Mouse (Mus musculus): Measurements from ENCODE around the gene Calm4. TPM values are rescaled to one million over a fixed set of nuclear protein-coding genes. Genes with fewer than 3 reads are reported as not detected.
"Not testable (repeated sequence)": the region's sequence is repeated elsewhere in the genome, so short reads cannot be mapped to it uniquely, and the experiment has no call there.

Calm4 gene
- 0.35 and 0.38 TPM in 2 replicates for polyA plus RNA-seq (2012; rRNA removed)

DNA sequence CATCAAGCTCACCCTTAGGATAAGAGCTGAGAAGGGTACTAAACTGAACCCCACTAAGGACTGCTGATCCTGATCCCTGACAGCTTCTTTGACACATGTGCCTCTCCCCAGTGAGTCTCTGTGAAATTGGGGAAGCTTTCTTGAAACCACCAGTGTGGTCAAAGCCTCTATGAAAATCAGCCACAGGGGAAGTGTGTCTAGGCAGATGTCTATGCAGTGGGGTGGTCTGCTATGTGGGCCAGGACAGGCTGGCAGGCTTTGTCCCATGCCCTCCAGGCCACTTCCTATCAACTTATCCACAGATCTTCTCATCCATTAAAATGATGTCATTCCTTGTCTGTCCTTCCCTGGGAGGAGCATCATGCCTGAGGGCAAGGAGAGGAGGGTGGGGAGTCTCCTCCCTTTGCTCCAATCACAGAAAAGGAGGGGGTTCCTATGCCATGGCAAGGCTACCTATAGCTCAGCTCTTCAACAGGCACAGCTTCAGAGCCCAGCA is at the start of gene Calm4:
Gene Calm4 (plus strand): TSS at position 446 of the 496 bp plus-strand sequence.
- not testable (repeated sequence) for H3K4me3 ChIP-seq (ENCODE audit: control insufficient read depth, low read depth, low read length); H3K4me1 ChIP-seq (ENCODE audit: control insufficient read depth, insufficient read depth, low read length); H3K27ac ChIP-seq (ENCODE audit: control insufficient read depth, insufficient read depth, low read depth, low read length); H3K36me3 ChIP-seq (ENCODE audit: control insufficient read depth, insufficient read depth, low read length); H3K27me3 ChIP-seq (ENCODE audit: control insufficient read depth, insufficient read depth, low read length)

DNA sequence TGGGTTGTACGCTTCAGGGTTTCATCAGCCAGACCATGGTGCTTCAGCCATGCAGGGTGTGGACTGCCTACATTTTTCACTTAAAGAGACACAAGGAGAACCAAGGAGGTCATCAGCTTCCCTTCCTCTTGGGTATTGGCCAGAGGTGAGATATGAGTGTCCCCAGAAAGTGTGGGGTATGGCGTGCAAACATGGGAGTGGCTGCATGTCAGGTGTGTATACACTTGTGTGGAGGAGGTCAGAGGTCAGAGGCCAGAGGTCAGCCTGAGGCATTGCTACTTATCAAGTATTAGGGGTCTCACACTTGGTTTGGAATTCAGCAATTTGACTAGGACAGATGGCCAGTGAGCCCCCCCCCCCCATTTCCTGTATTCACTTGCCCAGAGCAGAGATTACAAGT is 49.0 kb upstream of the Calm4 start:
- Histone ChIP-seq H3K4me1 (ENCODE audit: control insufficient read depth, insufficient read depth, low read length) (no peaks in the 10 kb centered on the region), H3K36me3 (ENCODE audit: control insufficient read depth, insufficient read depth, low read length) (no peaks in the 10 kb centered on the region), H3K27me3 (ENCODE audit: control insufficient read depth, insufficient read depth, low read length) (no peaks in the 10 kb centered on the region), H3K4me3 (ENCODE audit: control insufficient read depth, low read depth, low read length) (no peak overlapping the region), H3K27ac (ENCODE audit: control insufficient read depth, insufficient read depth, low read depth, low read length) (no peak overlapping the region)
- TF ChIP-seq CTCF (IDR thresholded peaks at IDR 0.05; ENCODE audit: control insufficient read depth, insufficient read depth, insufficient replicate concordance, low read depth, low read length) (no peak), POLR2A (IDR thresholded peaks at IDR 0.05; ENCODE audit: control insufficient read depth, low read depth, low read length) (no peak)

DNA sequence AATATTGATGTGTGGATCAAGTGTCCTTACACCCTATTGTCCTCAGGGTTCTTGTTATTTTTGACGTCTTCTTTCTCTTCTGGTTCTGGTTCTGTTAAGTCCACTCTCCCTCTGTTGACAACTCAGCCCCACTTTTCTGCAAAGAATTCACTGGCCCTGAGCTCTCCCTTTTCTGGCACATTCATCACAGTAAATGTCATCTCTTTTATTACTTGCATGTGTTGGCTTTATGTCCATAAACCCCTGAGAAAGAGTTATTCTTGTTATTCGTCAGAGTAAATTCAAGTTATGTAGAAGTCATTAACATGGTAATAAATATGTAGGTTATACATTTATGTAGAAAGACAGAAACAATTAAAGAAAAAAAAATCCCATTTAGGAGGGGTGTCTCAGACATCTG is 48.0 kb upstream of the Calm4 start:
- no peaks in the 10 kb centered on the region for H3K4me1 ChIP-seq (ENCODE audit: control insufficient read depth, insufficient read depth, low read length)
- no peak overlapping the region for H3K27ac ChIP-seq (ENCODE audit: control insufficient read depth, insufficient read depth, low read depth, low read length)
- TF ChIP-seq CTCF (IDR thresholded peaks at IDR 0.05; ENCODE audit: control insufficient read depth, insufficient read depth, insufficient replicate concordance, low read depth, low read length) (no peak), POLR2A (IDR thresholded peaks at IDR 0.05; ENCODE audit: control insufficient read depth, low read depth, low read length) (no peak)
- no peaks in the 10 kb centered on the region for H3K36me3 ChIP-seq (ENCODE audit: control insufficient read depth, insufficient read depth, low read length)
- no peak overlapping the region for H3K4me3 ChIP-seq (ENCODE audit: control insufficient read depth, low read depth, low read length)
- H3K27me3 ChIP-seq (ENCODE audit: control insufficient read depth, insufficient read depth, low read length), result no peaks in the 10 kb centered on the region

DNA sequence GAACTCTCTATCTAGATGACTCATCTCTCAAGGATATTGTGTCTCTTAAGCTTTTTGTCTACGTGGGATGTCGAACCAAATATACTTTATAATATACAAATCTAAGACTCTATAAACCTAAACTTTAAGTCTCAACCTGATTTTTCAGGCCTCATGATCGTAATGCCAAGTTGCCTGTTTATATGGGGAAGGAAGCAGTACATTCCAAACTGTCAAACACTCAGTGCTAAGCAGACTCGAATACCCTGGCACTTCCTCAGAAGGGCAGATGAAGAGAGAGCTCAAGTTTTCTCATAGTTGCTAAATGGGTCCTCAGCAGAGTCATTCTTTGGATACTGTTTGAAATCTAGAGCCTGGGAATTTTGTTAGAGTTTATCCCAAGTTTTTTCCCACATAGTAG is 40.9 kb upstream of the Calm4 start:
- Histone ChIP-seq H3K4me1 (ENCODE audit: control insufficient read depth, insufficient read depth, low read length) (no peaks in the 10 kb centered on the region), H3K4me3 (ENCODE audit: control insufficient read depth, low read depth, low read length) (no peak overlapping the region), H3K36me3 (ENCODE audit: control insufficient read depth, insufficient read depth, low read length) (no peaks in the 10 kb centered on the region), H3K27ac (ENCODE audit: control insufficient read depth, insufficient read depth, low read depth, low read length) (no peak overlapping the region), H3K27me3 (ENCODE audit: control insufficient read depth, insufficient read depth, low read length) (no peaks in the 10 kb centered on the region)
- no peak for TF ChIP-seq POLR2A (IDR thresholded peaks at IDR 0.05; ENCODE audit: control insufficient read depth, low read depth, low read length)
- no peak for TF ChIP-seq CTCF (IDR thresholded peaks at IDR 0.05; ENCODE audit: control insufficient read depth, insufficient read depth, insufficient replicate concordance, low read depth, low read length)

DNA sequence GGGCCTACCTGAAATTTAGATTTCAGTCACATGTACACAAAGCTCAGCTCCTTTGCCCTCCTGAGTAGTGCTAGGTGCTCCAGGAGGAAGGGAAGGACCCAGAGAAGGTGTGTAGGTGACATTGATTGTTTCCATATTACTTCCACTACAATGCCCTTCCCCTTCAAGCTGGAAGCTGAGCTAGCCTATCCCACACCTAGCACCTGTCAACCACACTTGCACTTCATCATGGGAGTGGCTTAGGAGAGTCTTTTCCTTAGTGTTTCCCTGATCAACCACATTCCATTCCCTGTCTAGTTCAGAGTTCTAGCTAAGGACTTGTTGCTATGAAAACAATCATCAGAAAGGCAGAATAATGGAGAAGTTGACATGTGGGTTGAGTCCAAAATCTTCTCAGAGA is 38.8 kb upstream of the Calm4 start:
- Histone ChIP-seq H3K27ac (ENCODE audit: control insufficient read depth, insufficient read depth, low read depth, low read length) (no peak overlapping the region), H3K36me3 (ENCODE audit: control insufficient read depth, insufficient read depth, low read length) (no peaks in the 10 kb centered on the region), H3K27me3 (ENCODE audit: control insufficient read depth, insufficient read depth, low read length) (no peaks in the 10 kb centered on the region), H3K4me1 (ENCODE audit: control insufficient read depth, insufficient read depth, low read length) (peaks cover 3% of the 10 kb centered on the region; the same call in 1 of the 2 replicates), H3K4me3 (ENCODE audit: control insufficient read depth, low read depth, low read length) (no peak overlapping the region)
- TF ChIP-seq CTCF (IDR thresholded peaks at IDR 0.05; ENCODE audit: control insufficient read depth, insufficient read depth, insufficient replicate concordance, low read depth, low read length) (no peak), POLR2A (IDR thresholded peaks at IDR 0.05; ENCODE audit: control insufficient read depth, low read depth, low read length) (no peak)

DNA sequence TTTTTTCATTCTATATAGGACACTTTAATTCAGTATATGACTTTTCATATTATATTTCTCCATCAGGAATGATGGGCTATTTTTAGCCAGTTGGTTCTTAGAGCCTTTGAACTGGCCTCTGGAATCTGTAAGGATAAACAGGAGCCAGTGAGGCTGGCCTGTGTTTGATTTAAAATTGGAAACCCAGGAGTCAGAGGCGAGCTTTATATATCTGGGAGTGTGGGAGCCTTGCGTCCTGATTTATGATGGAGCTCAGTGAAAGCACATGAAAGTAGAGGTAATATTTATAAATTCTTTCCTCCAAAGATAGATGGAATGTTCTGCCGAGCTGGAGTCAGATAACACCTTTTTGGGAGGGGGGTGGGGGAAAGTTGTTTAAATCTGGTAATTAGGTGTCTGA is 38.2 kb upstream of the Calm4 start:
- TF ChIP-seq POLR2A (IDR thresholded peaks at IDR 0.05; ENCODE audit: control insufficient read depth, low read depth, low read length) (no peak), CTCF (IDR thresholded peaks at IDR 0.05; ENCODE audit: control insufficient read depth, insufficient read depth, insufficient replicate concordance, low read depth, low read length) (no peak)
- H3K4me3 ChIP-seq (ENCODE audit: control insufficient read depth, low read depth, low read length), result no peak overlapping the region
- H3K4me1 ChIP-seq (ENCODE audit: control insufficient read depth, insufficient read depth, low read length), result peaks cover 6% of the 10 kb centered on the region; the same call in 1 of the 2 replicates
- H3K27me3 ChIP-seq (ENCODE audit: control insufficient read depth, insufficient read depth, low read length), result no peaks in the 10 kb centered on the region
- no peak overlapping the region for H3K27ac ChIP-seq (ENCODE audit: control insufficient read depth, insufficient read depth, low read depth, low read length)
- no peaks in the 10 kb centered on the region for H3K36me3 ChIP-seq (ENCODE audit: control insufficient read depth, insufficient read depth, low read length)

DNA sequence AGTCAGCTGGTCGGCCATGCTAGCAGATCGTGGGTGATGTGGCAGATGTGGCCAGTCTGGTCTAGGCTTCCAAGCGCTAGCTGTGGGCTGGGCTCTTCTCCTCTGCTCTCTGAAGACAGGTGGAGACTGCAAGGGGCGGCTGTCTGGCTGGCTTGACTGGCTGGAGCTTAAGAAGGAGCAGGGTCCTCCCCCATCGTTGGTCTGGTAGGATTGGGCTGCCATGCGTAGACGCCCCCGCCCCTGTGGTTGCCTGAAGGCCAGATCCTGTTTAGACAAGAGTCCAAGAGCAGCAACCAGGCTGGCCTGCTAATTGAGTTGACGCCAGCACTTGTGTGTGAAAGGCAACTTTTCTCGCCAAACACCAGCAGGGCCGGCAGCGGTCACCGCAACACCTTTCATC is 33.4 kb upstream of the Calm4 start, which contains the start of gene Calml3:
Gene Calml3 (minus strand): TSS at position 131 of the 400 bp plus-strand sequence.
- Histone ChIP-seq H3K36me3 (ENCODE audit: control insufficient read depth, insufficient read depth, low read length) (no peaks in the 10 kb centered on the region), H3K27me3 (ENCODE audit: control insufficient read depth, insufficient read depth, low read length) (no peaks in the 10 kb centered on the region), H3K4me3 (ENCODE audit: control insufficient read depth, low read depth, low read length) (peak within 1 kb of the TSS; percentile 77), H3K27ac (ENCODE audit: control insufficient read depth, insufficient read depth, low read depth, low read length) (no peak within 1 kb of the TSS), H3K4me1 (ENCODE audit: control insufficient read depth, insufficient read depth, low read length) (peaks cover 6% of the 10 kb centered on the region; the same call in 1 of the 2 replicates)
- TF ChIP-seq CTCF (IDR thresholded peaks at IDR 0.05; ENCODE audit: control insufficient read depth, insufficient read depth, insufficient replicate concordance, low read depth, low read length) (no peak), POLR2A (IDR thresholded peaks at IDR 0.05; ENCODE audit: control insufficient read depth, low read depth, low read length) (no peak)

DNA sequence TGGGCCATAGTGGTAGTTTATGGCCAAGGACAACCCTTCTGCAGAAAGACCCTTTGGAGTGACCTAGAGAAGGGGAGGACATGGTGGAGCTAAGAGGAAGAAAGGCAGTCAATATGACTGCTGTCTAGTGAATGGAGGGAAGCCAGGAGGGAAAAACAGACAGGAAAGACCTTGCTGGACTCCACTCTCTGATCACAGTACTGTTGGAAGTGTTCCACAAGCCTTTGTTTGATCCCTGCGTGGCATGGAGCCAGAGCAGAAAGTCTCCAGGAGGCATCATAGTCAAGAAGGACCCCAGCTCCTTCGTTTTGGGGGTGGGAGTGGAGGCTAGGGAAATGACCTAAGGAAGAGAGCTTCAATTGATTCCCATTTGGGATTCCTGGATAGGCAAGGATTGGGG is 32.4 kb upstream of the Calm4 start:
- Histone ChIP-seq H3K36me3 (ENCODE audit: control insufficient read depth, insufficient read depth, low read length) (no peaks in the 10 kb centered on the region), H3K27ac (ENCODE audit: control insufficient read depth, insufficient read depth, low read depth, low read length) (no peak overlapping the region), H3K4me3 (ENCODE audit: control insufficient read depth, low read depth, low read length) (no peak overlapping the region), H3K4me1 (ENCODE audit: control insufficient read depth, insufficient read depth, low read length) (peaks cover 6% of the 10 kb centered on the region; the same call in 1 of the 2 replicates), H3K27me3 (ENCODE audit: control insufficient read depth, insufficient read depth, low read length) (no peaks in the 10 kb centered on the region)
- TF ChIP-seq CTCF (IDR thresholded peaks at IDR 0.05; ENCODE audit: control insufficient read depth, insufficient read depth, insufficient replicate concordance, low read depth, low read length), result no peak
